Mouse (Mus musculus) 416B (cell line): Measurements from ENCODE around the gene Sema6d.
A peak's percentile ranks its signal among the peaks of the same experiment; 100 is the strongest.
"Not testable (repeated sequence)": the region's sequence is repeated elsewhere in the genome, so short reads cannot be mapped to it uniquely, and the experiment has no call there.

ENCODE experiments used
- DNase-seq: peaks from one replicate; pipeline ENCODE4 v3.0.0; 2011; ENCODE audit warnings: low read depth

Gene Sema6d

DNA sequence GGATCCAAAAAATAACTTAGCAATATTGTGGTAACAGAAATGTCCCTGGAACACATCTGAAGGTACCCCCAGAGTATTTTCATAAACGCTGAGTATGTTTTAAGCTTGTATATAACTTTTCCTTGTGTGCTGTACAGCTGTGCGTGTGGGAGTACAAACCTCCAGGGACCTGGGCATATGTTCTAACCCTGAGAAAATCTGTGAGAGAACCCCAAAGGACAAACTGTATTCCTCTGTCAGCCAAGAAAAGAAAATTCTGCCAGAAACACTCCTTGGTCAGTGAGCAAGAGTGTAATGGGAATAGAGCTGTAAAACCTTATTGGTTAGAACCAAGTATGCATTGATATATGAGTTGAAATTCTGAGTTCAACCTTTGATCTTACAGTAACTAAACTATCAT lies 203.8 kb downstream of the Sema6d start:
- DNase-seq, result no peak

DNA sequence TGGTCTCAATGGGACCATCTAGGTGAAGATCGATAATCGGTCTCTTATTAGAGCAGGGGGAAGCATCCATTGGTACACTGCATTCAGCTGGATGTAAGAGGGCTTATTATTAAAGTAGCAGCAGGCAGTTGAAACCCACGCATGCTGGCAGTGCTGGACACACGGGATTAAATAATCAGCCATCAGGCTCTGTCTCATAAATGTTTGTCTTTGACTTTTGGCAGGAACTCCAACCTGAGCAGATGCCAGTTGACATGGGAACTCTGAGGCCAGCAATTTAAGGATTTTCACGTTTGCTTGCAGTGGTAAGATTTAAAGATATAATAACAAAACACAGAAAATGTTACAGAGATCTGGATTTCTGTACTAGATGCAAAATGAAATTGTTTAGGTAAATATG lies 208.6 kb downstream of the Sema6d start:
- no peak for DNase-seq

- peak; percentile 5 for DNase-seq
Observed at GRCm38 (mm10) chr2:124298872-124299271, 209.1 kb downstream of the Sema6d start.

GRCm38 (mm10) chr2:124308605-124309004 lies 218.8 kb downstream of the Sema6d start:
- no peak for DNase-seq

DNA sequence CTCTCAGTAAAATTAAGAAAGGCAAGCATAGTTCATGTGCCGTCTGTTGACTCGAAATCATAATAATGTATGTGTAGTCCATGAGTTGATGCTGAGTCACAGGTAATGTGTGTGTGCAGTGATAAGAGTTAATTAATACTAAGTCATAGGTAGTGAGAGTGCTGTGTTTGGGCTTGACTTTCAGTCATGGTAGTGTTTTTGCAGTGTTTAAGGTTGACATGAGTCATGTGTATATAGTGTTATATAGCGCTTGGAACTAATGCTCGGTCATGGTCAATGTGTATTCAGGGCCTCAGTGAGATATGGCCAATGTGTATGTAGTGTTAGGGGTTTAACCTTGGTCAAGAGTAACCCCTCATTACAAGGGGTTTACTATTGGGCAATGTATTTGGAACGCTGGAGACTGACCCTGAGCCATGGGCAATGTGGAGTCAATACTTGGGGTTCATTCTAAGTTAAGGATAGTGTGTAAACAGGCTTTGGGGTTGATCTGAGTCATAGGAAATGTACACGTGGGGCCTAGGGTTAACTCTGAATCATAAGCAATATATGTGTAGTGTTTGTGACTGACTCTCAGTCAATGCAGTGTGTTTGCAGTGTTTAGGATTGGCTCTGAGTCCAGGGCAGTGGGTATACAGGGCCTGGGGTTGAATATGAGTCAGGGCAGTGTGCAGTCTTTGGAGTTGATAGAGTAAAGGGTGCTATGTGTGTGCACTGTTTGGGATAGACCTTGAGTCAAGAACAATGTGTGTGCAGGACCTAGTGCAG lies 219.8 kb downstream of the Sema6d start:
- no peak for DNase-seq

DNA sequence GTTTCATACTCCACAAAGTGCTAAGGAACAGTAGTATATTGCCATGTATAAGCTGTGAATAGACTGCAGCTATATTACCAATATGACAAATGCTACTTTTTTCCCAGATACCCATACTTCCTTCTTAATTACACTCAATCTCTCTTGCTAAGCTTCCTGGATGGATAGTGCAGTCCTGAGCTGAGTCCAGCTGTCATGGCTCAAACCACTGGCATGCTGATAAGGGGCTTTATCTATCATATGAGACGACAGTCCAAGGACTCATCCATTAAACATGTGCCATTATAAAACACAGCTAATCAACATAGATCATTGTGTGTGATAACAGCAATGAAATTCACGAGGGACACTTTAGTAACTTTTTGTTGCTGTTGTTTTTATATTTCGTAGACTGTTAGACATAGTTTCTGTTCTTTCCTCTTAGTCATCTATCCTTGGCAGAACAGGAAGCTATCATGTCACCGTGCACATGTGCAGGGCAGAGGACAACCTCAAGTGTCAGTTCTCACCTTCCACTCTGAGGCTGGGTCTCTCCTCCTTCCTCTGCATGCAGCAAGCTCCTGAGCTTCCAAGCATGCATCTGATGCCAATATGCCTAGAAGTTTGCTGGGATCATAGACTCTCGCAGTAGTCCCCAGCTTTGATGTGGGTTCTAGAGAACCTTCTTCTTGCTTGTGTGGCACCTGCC lies 232.9 kb downstream of the Sema6d start:
- no peak for DNase-seq

DNA sequence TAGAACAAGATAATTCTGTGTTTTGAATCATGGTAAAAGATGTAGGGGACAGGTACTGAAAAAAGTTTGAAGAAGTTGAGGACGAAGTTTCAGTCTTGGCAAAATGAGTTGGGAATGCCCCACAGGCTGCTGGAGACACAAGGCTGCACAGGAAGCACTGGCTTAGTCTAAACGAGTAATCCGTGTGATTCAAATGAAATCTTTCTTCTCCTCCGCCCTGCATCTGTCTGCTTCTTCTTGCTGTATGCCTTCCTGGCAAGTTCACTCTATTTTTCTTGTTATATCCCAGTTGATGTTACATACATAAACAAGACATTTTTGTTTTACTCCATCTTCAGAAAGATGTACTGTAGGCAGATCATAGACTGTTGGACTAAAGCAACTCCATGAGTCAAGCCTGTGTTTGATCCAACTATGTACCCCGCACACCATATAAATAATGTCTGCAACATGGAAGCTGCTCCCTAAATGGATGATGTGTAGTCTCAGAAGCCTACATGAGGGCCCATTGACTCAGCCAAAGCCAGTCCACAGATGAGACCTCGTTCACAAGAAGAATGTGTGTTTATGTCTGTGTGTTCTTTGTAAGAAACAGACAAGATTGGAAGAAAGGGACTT lies 234.4 kb downstream of the Sema6d start:
- no peak for DNase-seq

DNA sequence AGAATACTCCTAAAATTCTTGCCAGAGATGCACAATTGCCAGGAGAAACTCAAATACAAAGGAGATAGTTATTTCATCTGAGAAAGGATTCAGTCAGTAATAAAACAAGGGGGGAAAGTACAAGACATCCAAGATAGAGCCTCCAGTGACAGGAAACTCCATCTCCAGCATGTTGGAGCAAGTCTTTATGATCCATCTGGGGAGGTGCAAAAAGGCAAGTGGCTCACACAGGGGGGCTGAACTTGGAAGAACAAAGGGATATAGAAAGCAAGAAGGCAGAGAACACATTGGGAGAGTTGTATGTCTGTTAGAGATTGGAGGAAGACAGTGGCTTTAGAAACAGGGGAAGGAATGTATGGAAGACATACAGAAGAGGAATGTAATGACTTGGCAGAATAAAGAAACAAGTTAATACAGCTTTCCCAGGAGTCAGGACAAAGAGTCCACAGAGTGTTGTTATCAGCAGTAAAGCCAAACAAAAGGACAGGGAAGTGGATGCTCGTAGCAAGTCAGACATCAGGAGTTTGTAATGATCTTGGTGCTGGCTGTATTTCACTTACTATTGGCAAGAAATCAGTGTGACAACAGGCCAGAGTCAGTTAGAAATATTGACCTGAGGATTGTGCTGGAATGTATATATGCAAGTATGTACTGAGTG lies 239.8 kb downstream of the Sema6d start:
- DNase-seq, result no peak

DNA sequence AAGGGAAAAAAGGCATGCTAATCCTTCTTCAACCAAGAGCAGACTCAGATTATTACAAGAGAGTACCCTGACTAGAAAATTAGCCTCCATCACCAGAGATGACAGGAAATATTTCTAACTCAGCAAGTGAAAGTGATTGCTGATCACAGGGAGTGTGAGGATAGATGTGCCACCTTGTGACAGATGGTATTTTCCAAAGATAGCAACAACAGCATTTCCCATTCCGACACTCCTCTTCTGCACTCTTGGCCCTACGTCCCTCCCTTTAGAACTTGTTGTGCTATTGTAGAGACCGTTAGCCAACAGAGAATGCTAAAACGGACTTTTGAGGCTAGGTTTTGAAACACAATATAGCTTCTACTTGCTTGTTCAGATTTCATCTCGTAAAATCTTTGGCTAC lies 243.1 kb downstream of the Sema6d start:
- no peak for DNase-seq

DNA sequence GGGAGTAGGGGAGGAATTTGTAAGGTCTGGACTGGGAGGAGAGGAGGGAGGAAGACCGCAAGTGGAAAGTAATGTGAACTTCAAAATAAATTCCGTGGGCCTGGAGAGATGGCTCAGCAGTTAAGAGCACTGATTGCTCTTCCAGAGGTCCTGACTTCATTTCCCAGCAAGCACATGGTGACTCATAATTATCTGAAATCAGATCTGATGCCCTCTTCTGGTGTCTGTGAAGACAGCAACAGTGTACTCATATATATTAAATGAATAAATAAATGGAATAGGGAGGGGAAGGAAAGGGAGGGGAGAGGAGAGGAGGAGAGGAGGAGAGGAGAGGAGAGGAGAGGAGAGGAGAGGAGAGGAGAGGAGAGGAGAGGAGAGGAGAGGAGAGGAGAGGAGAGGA lies 244.9 kb downstream of the Sema6d start:
- not testable (repeated sequence) for DNase-seq

GRCm38 (mm10) chr2:124338296-124338695 lies 248.5 kb downstream of the Sema6d start:
- no peak for DNase-seq

DNA sequence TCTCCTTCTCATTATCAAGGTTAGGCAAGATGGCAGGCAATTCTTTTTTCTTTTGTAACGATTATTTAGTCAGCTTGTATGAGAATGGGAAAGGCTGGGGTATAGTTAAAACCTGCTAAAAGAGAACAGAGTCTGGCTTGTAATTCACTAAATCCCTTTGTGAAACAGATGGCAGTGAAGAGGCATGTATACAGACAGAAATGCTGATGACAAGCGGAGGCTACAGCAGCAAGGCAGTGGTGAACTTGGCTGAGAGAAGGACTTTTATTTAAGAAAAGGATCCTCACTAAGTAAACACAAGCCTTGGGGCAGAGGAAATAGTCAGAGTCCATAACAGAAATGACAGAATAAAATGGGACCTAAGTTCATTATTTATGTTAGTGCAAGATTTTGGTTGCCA lies 264.4 kb downstream of the Sema6d start:
- DNase-seq, result no peak

DNA sequence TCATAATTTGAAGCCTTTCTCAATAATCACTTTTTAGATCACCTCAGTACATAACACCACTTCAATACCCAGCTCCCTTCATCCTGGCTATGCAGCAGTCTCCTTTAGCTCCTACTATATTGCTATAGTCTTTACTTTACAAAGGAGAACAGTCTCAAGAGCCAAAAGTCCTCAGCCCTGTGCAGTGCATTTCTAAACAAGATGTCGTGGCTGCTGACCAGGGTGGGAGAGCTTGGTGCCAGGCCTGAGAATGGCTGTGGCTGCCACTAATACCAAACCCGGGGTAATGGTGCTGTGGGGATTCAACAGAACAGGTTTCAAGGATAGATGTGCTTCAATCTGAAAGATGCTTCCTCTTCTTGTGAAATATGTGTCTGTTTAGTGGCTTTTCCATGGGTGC lies 264.9 kb downstream of the Sema6d start:
- no peak for DNase-seq

DNA sequence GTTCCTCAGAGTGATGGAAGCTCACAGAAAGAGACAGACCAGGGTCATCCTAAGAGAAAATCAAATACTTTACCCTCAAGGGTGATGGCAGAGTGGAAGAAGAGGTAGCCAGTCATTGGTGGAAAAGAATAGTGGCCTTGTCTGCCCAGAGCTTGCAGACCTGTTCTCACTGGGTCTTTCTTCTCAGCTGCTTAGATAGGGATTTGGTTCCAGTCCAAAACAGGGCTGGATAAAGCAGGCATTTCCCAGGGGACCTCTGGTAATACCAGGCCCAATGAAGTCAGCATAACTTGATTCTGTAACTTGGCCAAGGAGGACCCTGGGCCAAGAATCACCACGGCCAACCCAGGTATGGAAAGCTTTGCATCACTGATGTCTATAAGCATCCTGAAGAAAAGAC lies 279.5 kb downstream of the Sema6d start:
- no peak for DNase-seq

DNA sequence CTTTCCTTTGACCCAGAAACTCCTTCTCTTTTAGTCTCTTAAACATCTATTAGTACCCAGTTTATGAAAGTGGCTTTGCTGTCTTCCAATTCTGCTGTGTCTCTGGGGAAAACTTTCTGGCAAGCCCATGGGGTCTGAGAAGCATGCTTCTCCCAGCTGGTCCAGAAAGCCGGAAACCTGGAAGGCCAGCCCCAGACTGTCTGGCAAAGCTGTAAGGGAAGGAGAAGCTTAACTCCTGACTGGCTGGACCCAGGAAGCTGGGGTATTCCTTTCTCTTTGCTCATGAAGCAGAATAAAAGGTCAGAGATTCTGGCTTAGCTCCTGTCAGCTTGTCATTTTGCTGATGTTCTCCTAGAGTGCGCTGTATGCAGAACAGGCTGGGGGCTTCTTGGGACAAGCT lies 280.2 kb downstream of the Sema6d start:
- no peak for DNase-seq

GRCm38 (mm10) chr2:124371363-124371762 lies 281.6 kb downstream of the Sema6d start:
- DNase-seq, result no peak

- no peak for DNase-seq
Observed at GRCm38 (mm10) chr2:124385053-124385452, 295.3 kb downstream of the Sema6d start.

GRCm38 (mm10) chr2:124385722-124386121 lies 296.0 kb downstream of the Sema6d start:
- no peak for DNase-seq

DNA sequence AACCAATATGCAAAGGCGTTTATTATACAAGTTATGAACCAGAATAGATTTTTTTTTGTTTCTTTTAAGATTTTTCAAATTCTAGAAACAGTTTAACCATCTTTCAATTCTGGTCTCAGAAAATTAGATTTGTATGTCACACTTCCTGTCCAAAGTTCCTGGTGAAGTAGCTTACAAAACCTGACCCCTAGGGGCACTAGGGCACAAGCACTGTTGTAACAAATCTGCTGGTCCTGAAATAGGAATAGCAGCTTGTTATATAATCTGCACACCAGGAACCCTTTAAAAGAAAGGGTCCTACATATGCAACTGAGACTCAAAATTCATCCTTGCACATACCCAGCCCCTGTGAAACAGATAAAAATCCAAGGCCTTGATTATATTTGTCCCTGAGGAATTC lies 298.5 kb downstream of the Sema6d start:
- no peak for DNase-seq

GRCm38 (mm10) chr2:124396733-124397132 lies 307.0 kb downstream of the Sema6d start:
- no peak for DNase-seq

DNA sequence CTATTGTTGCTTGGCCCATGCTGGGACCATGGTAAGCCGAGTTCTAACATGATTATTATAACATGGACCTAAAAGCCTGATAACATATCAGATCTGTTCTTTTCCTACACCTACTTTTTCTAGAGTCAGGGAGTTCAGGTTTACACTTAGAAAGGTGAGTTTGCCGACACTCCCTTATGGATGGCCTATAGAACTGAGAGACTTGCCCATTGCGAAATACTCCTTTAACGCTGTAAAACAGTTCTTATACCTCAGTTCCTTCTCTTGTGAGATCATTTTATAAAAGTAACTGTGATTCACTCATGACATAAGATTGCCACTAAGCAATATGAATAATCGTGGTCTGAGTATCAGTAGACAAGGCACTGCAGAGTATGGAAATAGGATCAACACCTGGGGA lies 307.5 kb downstream of the Sema6d start:
- no peak for DNase-seq

DNA sequence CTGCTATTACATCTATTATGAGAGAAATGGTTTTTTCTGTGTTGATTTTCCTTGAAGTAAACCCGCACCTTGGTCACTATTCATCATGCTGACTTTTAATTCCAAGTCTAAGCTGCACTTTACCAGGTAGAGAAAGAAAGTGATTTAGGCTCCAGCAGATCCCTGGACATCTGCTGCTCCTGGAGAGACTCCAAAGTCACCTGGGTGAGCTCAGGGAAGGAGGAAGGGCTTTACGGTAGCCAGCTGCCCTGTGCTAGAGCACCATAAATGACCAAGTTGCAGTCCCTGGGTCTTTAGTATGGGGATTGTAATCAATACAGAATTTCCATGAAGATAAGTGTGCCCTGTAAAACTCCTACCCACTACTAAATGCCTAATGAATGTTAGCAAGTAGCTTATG lies 309.8 kb downstream of the Sema6d start:
- no peak for DNase-seq
